Mouse (Mus musculus) bone marrow macrophage, adult 2 months (primary cell): ENCODE data around the gene Retreg3.
"Not testable (repeated sequence)": the region's sequence is repeated elsewhere in the genome, so short reads cannot be mapped to it uniquely, and the experiment has no call there.

Source experiments
- CTCF ChIP-seq: IDR thresholded peaks from 2 replicates; pipeline ENCODE4 v1.5.1; 2012; ENCODE audit warnings: low read depth, mild to moderate bottlenecking, low read length, moderate library complexity
- POLR2A ChIP-seq: IDR thresholded peaks from 2 replicates; pipeline ENCODE4 v1.6.1; 2012; ENCODE audit warnings: mild to moderate bottlenecking, low read depth, low read length, borderline replicate concordance

GRCm38 (mm10) chr11:101124494-101124893, 4.8 kb upstream of the Retreg3 start:
- not testable (repeated sequence) for TF ChIP-seq POLR2A, CTCF
